Mouse (Mus musculus) intestine, postnatal 0 days (tissue): ENCODE results near the gene Mreg. TPM values are rescaled to one million over a fixed set of nuclear protein-coding genes. Genes with fewer than 3 reads are reported as not detected.
A peak's percentile ranks its signal among the peaks of the same experiment; 100 is the strongest.
"Not testable (repeated sequence)": the region's sequence is repeated elsewhere in the genome, so short reads cannot be mapped to it uniquely, and the experiment has no call there.

Experiments used
- ATAC-seq: fragments of 200-750 bp; cut with Nextera tagmentation; 2 replicates; pipeline ENCODE4 v1.8.0; 2017; ENCODE audit warnings: mild to moderate bottlenecking, moderate TSS enrichment, moderate library complexity
- H3K27ac ChIP-seq: fragments of 300-500 bp; sonication (generic); 2 replicates; pipeline ENCODE4 v1.5.1; 2014; ENCODE audit warnings: mild to moderate bottlenecking, low read depth, low read length, moderate library complexity
- H3K27me3 ChIP-seq: fragments of 300-500 bp; sonication (generic); replicated peaks from 2 replicates; pipeline ENCODE4 v1.6.1; 2014; ENCODE audit warnings: low read length, mixed read lengths; ENCODE audit not compliant: control insufficient read depth, insufficient read depth
- H3K36me3 ChIP-seq: fragments of 300-500 bp; sonication (generic); 2 replicates; pipeline ENCODE4 v1.6.1; 2014; ENCODE audit warnings: mild to moderate bottlenecking, moderate library complexity; ENCODE audit not compliant: control insufficient read depth, insufficient read depth
- H3K4me1 ChIP-seq: fragments of 300-500 bp; sonication (generic); replicated peaks from 2 replicates; pipeline ENCODE4 v1.6.1; 2014; ENCODE audit warnings: antibody characterized with exemption, low read length, mixed read lengths; ENCODE audit not compliant: control insufficient read depth, insufficient read depth
- H3K4me2 ChIP-seq: fragments of 300-500 bp; sonication (generic); replicated peaks from 2 replicates; pipeline ENCODE4 v1.6.1; 2014; ENCODE audit warnings: low read depth, mild to moderate bottlenecking, moderate library complexity
- H3K4me3 ChIP-seq: fragments of 300-500 bp; sonication (generic); 2 replicates; pipeline ENCODE4 v1.5.1; 2014; ENCODE audit warnings: low read depth, low read length
- H3K9ac ChIP-seq: fragments of 300-500 bp; sonication (generic); 2 replicates; pipeline ENCODE4 v1.6.1; 2014; ENCODE audit warnings: mild to moderate bottlenecking, low read depth, low read length
- H3K9me3 ChIP-seq: fragments of 300-500 bp; sonication (generic); 2 replicates; pipeline ENCODE4 v1.6.1; 2016; ENCODE audit warnings: mixed run types; ENCODE audit not compliant: control insufficient read depth
- CTCF ChIP-seq: sonication (generic); IDR thresholded peaks from 2 replicates; pipeline ENCODE4 v1.5.1; 2016; ENCODE audit warnings: low read depth, mild to moderate bottlenecking, control low read depth, antibody characterized with exemption, moderate library complexity
- WGBS: fragments of 180-500 bp; shearing (Covaris S2); extraction: QIAGEN DNeasy Blood & Tissue Kit; methylation state at CpG from one replicate; pipeline ENCODE4 v1.1.7; 2014; 5-methylcytosine and 5-hydroxymethylcytosine counted together
- polyA plus RNA-seq: library from polyadenylated mRNA; unstranded; fragments of >200 nt; fragmentation: Nextera tagmentation; extraction: Ambion mirVana; gene quantifications from 2 replicates; pipeline ENCODE4 v1.2.1, GENCODE M21; 2015

Mreg gene
- polyA plus RNA-seq, 1 experiment from 2014 or later: 26.6 TPM

GRCm38 (mm10) chr1:72253881-72254491, 41.9 kb upstream of the Mreg start:
- Histone ChIP-seq H3K9me3 (no peaks in the 10 kb centered on the region), H3K9ac (peak overlapping the region; percentile 66; the same call in 1 of the 2 replicates), H3K4me3 (peak overlapping the region; percentile 41), H3K4me1 (no peaks in the 10 kb centered on the region), H3K36me3 (no peaks in the 10 kb centered on the region), H3K27me3 (no peaks in the 10 kb centered on the region), H3K4me2 (peak overlapping the region; percentile 73), H3K27ac (peak overlapping the region; percentile 93)
- no peak for ATAC-seq
- no peak for TF ChIP-seq CTCF
- WGBS: 30% methylated on average over 11 of the region's 11 CpGs

- Histone ChIP-seq H3K9me3 (no peaks in the 10 kb centered on the region), H3K4me2 (no peak overlapping the region), H3K27me3 (no peaks in the 10 kb centered on the region), H3K4me1 (no peaks in the 10 kb centered on the region), H3K36me3 (no peaks in the 10 kb centered on the region), H3K27ac (no peak overlapping the region), H3K9ac (no peak overlapping the region), H3K4me3 (no peak overlapping the region)
- no peak for TF ChIP-seq CTCF
- WGBS: 91% methylated on average over 1 of the region's 1 CpGs
- no peak for ATAC-seq
Measured at GRCm38 (mm10) chr1:72251806-72252205, 39.7 kb upstream of the Mreg start.

GRCm38 (mm10) chr1:72248226-72248737, 36.2 kb upstream of the Mreg start:
- H3K4me2 ChIP-seq, H3K27me3 ChIP-seq, H3K9ac ChIP-seq, ATAC-seq, H3K27ac ChIP-seq, H3K4me1 ChIP-seq, H3K9me3 ChIP-seq, H3K4me3 ChIP-seq, H3K36me3 ChIP-seq: not testable (repeated sequence)
- WGBS: 53% methylated on average over 9 of the region's 9 CpGs

- ATAC-seq: peak; percentile 83; the same call in 1 of the 2 replicates
- Histone ChIP-seq H3K4me3 (peak overlapping the region; percentile 33; the same call in 1 of the 2 replicates), H3K27me3 (no peaks in the 10 kb centered on the region), H3K4me1 (no peaks in the 10 kb centered on the region), H3K27ac (peak overlapping the region; percentile 89; the same call in 1 of the 2 replicates), H3K9ac (peak overlapping the region; percentile 62; the same call in 1 of the 2 replicates), H3K4me2 (peak overlapping the region; percentile 68), H3K36me3 (no peaks in the 10 kb centered on the region), H3K9me3 (no peaks in the 10 kb centered on the region)
- WGBS: 2% methylated on average over 12 of the region's 12 CpGs
- TF ChIP-seq CTCF: no peak
Measured at GRCm38 (mm10) chr1:72244317-72245036, 32.4 kb upstream of the Mreg start.

- Histone ChIP-seq H3K4me3 (peak overlapping the region; percentile 33), H3K36me3 (no peaks in the 10 kb centered on the region), H3K4me2 (peak overlapping the region; percentile 68), H3K27me3 (no peaks in the 10 kb centered on the region), H3K9me3 (no peaks in the 10 kb centered on the region), H3K4me1 (no peaks in the 10 kb centered on the region), H3K27ac (peak overlapping the region; percentile 89), H3K9ac (peak overlapping the region; percentile 62)
- under 1% methylated on average over 46 of the region's 47 CpGs for WGBS
- peak; percentile 95 for ATAC-seq
- TF ChIP-seq CTCF: peak; percentile 37
Measured at GRCm38 (mm10) chr1:72243656-72244316, 31.7 kb upstream of the Mreg start.

- Histone ChIP-seq H3K9me3 (no peaks in the 10 kb centered on the region), H3K9ac (no peak overlapping the region), H3K36me3 (no peaks in the 10 kb centered on the region), H3K4me2 (no peak overlapping the region), H3K27ac (no peak overlapping the region), H3K4me3 (no peak overlapping the region), H3K4me1 (0 out of 2 replicates have a peak, but pooled peaks cover under 1% of the 10 kb centered on the region), H3K27me3 (no peaks in the 10 kb centered on the region)
- no peak for ATAC-seq
- TF ChIP-seq CTCF: no peak
- WGBS: 88% methylated on average over 5 of the region's 5 CpGs
Measured at GRCm38 (mm10) chr1:72242581-72243143, 30.6 kb upstream of the Mreg start.

- H3K9me3 ChIP-seq, H3K4me2 ChIP-seq, H3K9ac ChIP-seq, H3K36me3 ChIP-seq, ATAC-seq, H3K27ac ChIP-seq, H3K4me3 ChIP-seq, H3K4me1 ChIP-seq, H3K27me3 ChIP-seq: not testable (repeated sequence)
- 78% methylated on average over 3 of the region's 3 CpGs for WGBS
Measured at GRCm38 (mm10) chr1:72239113-72239512, 27.0 kb upstream of the Mreg start.
